Mouse (Mus musculus): Measurements from ENCODE around the gene Olfr1046.

Olfr1046 gene

GRCm38 (mm10) chr2:86219214-86219613 lies at the start of gene Olfr1046:
Olfr1046 (minus strand) TSS chr2:86219314.
- WGBS, result 66% methylated on average over 2 of the region's 2 CpGs

GRCm38 (mm10) chr2:86258228-86258627 lies 39.1 kb upstream of the Olfr1046 start, which contains the start of gene Olfr1049:
Olfr1049 (minus strand) TSS chr2:86258328.

GRCm38 (mm10) chr2:86240189-86240588 lies 21.1 kb upstream of the Olfr1046 start, which contains the start of gene Olfr1048:
Olfr1048 (minus strand) TSS chr2:86240289.

GRCm38 (mm10) chr2:86231301-86231700 lies 12.2 kb upstream of the Olfr1046 start, which contains the start of gene Olfr1047:
Olfr1047 (minus strand) TSS chr2:86231401.
- 83% methylated on average over 1 of the region's 1 CpGs for WGBS

GRCm38 (mm10) chr2:86202909-86203308 lies 16.2 kb downstream of the Olfr1046 start, which contains the start of gene Olfr1045:
Olfr1045 (minus strand) TSS chr2:86203009.

GRCm38 (mm10) chr2:86195863-86196262 lies 23.3 kb downstream of the Olfr1046 start:
- WGBS, result 48% methylated on average over 1 of the region's 1 CpGs

GRCm38 (mm10) chr2:86185583-86185982 lies 33.5 kb downstream of the Olfr1046 start, which contains the start of gene Olfr52:
Olfr52 (minus strand) TSS chr2:86185683.

GRCm38 (mm10) chr2:86179950-86180349 lies 39.2 kb downstream of the Olfr1046 start:
- 89% methylated on average over 3 of the region's 3 CpGs for WGBS

GRCm38 (mm10) chr2:86177720-86178119 lies 41.4 kb downstream of the Olfr1046 start, which contains the start of gene Olfr1044:
Olfr1044 (minus strand) TSS chr2:86177820.

GRCm38 (mm10) chr2:86175422-86175821 lies 43.7 kb downstream of the Olfr1046 start:
- 89% methylated on average over 7 of the region's 7 CpGs for WGBS

GRCm38 (mm10) chr2:86167422-86167821 lies 51.7 kb downstream of the Olfr1046 start, which contains the start of gene Olfr1043:
Olfr1043 (minus strand) TSS chr2:86167522.
- 85% methylated on average over 2 of the region's 2 CpGs for WGBS
